Mouse (Mus musculus) heart, embryonic 15.5 days (tissue): ENCODE measurements at regions not wholly inside any gene's neighbourhood (a gene's known extent, or its start where the extent isn't known, plus 50 kb on each side); places are given as distances from the start of the nearest gene placed in this dataset.
"Not testable (repeated sequence)": the region's sequence is repeated elsewhere in the genome, so short reads cannot be mapped to it uniquely, and the experiment has no call there.

Experiments
- ATAC-seq: fragments of 200-750 bp; cut with Nextera tagmentation; replicated peaks from 2 replicates; pipeline ENCODE4 v1.8.0; 2017; ENCODE audit warnings: low read depth, moderate TSS enrichment; ENCODE audit not compliant: insufficient number of reproducible peaks, insufficient read depth, low FRiP score
- H3K27ac ChIP-seq: fragments of 300-500 bp; sonication (generic); 2 replicates; pipeline ENCODE4 v1.5.1; 2015; ENCODE audit warnings: mild to moderate bottlenecking, inconsistent platforms
- H3K27me3 ChIP-seq: fragments of 300-500 bp; sonication (generic); 2 replicates; pipeline ENCODE4 v1.6.1; 2015; ENCODE audit warnings: inconsistent platforms
- H3K36me3 ChIP-seq: fragments of 300-500 bp; sonication (generic); 2 replicates; pipeline ENCODE4 v1.6.1; 2015; ENCODE audit warnings: mild to moderate bottlenecking, inconsistent platforms
- H3K4me1 ChIP-seq: fragments of 300-500 bp; sonication (generic); replicated peaks from 2 replicates; pipeline ENCODE4 v1.6.1; 2015; ENCODE audit warnings: inconsistent platforms
- H3K4me2 ChIP-seq: fragments of 300-500 bp; sonication (generic); 2 replicates; pipeline ENCODE4 v1.6.1; 2015; ENCODE audit warnings: inconsistent platforms, mild to moderate bottlenecking, moderate library complexity
- H3K4me3 ChIP-seq: fragments of 300-500 bp; sonication (generic); 2 replicates; pipeline ENCODE4 v1.5.1; 2015; ENCODE audit warnings: mild to moderate bottlenecking, inconsistent platforms
- H3K9ac ChIP-seq: fragments of 300-500 bp; sonication (generic); 2 replicates; pipeline ENCODE4 v1.6.1; 2015; ENCODE audit warnings: mild to moderate bottlenecking, inconsistent platforms
- H3K9me3 ChIP-seq: fragments of 300-500 bp; sonication (generic); replicated peaks from 2 replicates; pipeline ENCODE4 v1.6.1; 2016; ENCODE audit warnings: inconsistent platforms
- WGBS: fragments of 180-500 bp; shearing (Covaris S2); methylation state at CpG from one replicate; pipeline ENCODE4 v1.1.7; 2015; ENCODE audit warnings: mixed read lengths; 5-methylcytosine and 5-hydroxymethylcytosine counted together

GRCm38 (mm10) chr3:137242877-137243276 lies 98.0 kb upstream of the Emcn start:
- no peaks in the 10 kb centered on the region for H3K4me1 ChIP-seq
- no peaks in the 10 kb centered on the region for H3K36me3 ChIP-seq
- 27% methylated on average over 1 of the region's 1 CpGs for WGBS
- no peak for ATAC-seq
- H3K9me3 ChIP-seq = no peaks in the 10 kb centered on the region
- no peak overlapping the region for H3K4me3 ChIP-seq
- no peak overlapping the region for H3K4me2 ChIP-seq
- no peaks in the 10 kb centered on the region for H3K27me3 ChIP-seq
- no peak overlapping the region for H3K27ac ChIP-seq
- no peak overlapping the region for H3K9ac ChIP-seq

GRCm38 (mm10) chr3:137263907-137264306 lies 77.0 kb upstream of the Emcn start:
- no peaks in the 10 kb centered on the region for H3K36me3 ChIP-seq
- ATAC-seq = no peak
- no peak overlapping the region for H3K27ac ChIP-seq
- H3K9me3 ChIP-seq = no peaks in the 10 kb centered on the region
- H3K4me3 ChIP-seq = no peak overlapping the region
- no peak overlapping the region for H3K4me2 ChIP-seq
- H3K9ac ChIP-seq = no peak overlapping the region
- WGBS = 91% methylated on average over 4 of the region's 4 CpGs
- H3K4me1 ChIP-seq = no peaks in the 10 kb centered on the region
- H3K27me3 ChIP-seq = no peaks in the 10 kb centered on the region

- H3K9ac ChIP-seq = no peak overlapping the region
- 81% methylated on average over 1 of the region's 1 CpGs for WGBS
- no peak overlapping the region for H3K4me3 ChIP-seq
- no peaks in the 10 kb centered on the region for H3K4me1 ChIP-seq
- H3K4me2 ChIP-seq = no peak overlapping the region
- ATAC-seq = no peak
- no peak overlapping the region for H3K27ac ChIP-seq
- no peaks in the 10 kb centered on the region for H3K9me3 ChIP-seq
- H3K27me3 ChIP-seq = no peaks in the 10 kb centered on the region
- H3K36me3 ChIP-seq = no peaks in the 10 kb centered on the region
These were observed 73.1 kb upstream of the Emcn start for GRCm38 (mm10) chr3:137267752-137268151.

GRCm38 (mm10) chr3:137275444-137275843 lies 65.4 kb upstream of the Emcn start:
- ATAC-seq = no peak
- no peaks in the 10 kb centered on the region for H3K27me3 ChIP-seq
- H3K4me2 ChIP-seq = no peak overlapping the region
- no peak overlapping the region for H3K9ac ChIP-seq
- no peak overlapping the region for H3K27ac ChIP-seq
- H3K4me1 ChIP-seq = no peaks in the 10 kb centered on the region
- no peaks in the 10 kb centered on the region for H3K9me3 ChIP-seq
- 61% methylated on average over 8 of the region's 8 CpGs for WGBS
- no peak overlapping the region for H3K4me3 ChIP-seq
- H3K36me3 ChIP-seq = no peaks in the 10 kb centered on the region

DNA sequence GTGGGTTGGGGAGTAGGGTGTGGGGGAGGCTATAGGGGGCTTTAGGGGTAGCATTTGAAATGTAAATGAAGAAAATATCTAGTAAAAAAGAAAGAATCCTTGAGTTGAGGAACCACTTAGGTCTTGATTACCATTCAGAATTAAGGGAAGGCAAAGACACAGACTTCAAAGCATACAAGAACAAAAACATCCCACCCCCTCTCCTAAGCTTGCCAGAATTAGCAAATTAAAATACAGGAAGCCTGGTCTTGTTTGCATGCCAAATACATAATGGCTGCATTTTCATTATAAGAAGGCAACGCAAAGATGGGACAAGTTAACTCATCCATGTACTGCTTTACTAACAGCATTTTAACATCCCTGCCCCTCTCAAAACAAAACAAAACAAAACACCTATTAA lies 61.6 kb upstream of the Emcn start:
- Histone ChIP-seq H3K4me2 (no peak overlapping the region), H3K9me3 (no peaks in the 10 kb centered on the region), H3K9ac (no peak overlapping the region), H3K4me1 (no peaks in the 10 kb centered on the region), H3K36me3 (no peaks in the 10 kb centered on the region), H3K27ac (no peak overlapping the region), H3K27me3 (no peaks in the 10 kb centered on the region), H3K4me3 (no peak overlapping the region)
- no peak for ATAC-seq
- WGBS = 72% methylated on average over 1 of the region's 1 CpGs

DNA sequence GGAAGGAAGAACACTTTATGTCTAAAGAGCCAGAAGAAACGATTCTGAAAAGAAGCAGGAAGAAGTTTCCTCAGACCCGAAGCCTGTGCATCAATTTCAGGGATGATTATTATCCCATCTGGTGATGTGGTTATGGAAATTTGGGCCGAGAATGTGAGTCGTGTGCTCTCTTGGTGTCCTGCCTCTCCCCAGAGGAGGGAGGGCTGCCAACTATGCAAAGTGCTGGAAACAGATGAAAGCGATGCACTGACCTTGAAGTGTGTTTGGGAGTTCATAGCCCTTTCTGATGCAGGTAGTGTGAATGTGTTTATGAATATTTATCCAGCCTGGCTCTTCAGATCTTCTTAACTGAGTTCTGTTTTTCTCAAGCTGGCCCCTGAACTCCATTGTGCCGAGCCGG lies 59.8 kb upstream of the Emcn start:
- Histone ChIP-seq H3K4me1 (no peaks in the 10 kb centered on the region), H3K9me3 (no peaks in the 10 kb centered on the region), H3K4me3 (no peak overlapping the region), H3K4me2 (no peak overlapping the region), H3K36me3 (no peaks in the 10 kb centered on the region), H3K27me3 (no peaks in the 10 kb centered on the region), H3K9ac (no peak overlapping the region), H3K27ac (no peak overlapping the region)
- 72% methylated on average over 7 of the region's 7 CpGs for WGBS
- no peak for ATAC-seq

DNA sequence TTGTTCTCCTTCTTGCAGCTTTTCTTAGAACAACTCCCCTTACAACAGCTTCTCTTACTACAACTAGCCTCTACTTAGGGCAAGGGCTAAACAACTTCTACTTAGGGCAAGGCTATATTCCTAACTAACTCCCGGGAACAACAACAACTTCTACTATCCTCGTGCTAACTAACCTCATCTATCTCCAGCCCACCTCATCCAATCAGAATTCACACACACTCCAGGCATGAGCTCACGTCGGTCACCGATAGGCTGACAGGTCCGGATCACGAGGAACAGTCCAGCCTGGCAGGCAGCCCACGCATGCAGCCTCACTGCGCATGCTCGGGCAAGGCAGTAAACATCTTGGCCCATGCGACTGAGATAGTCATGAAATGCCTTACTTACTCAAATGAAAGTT lies 53.3 kb upstream of the Emcn start:
- ATAC-seq, H3K4me1 ChIP-seq, H3K9ac ChIP-seq, H3K36me3 ChIP-seq, H3K27me3 ChIP-seq, H3K4me3 ChIP-seq, H3K27ac ChIP-seq, H3K4me2 ChIP-seq, H3K9me3 ChIP-seq: not testable (repeated sequence)
- WGBS = 85% methylated on average over 11 of the region's 11 CpGs

- H3K9ac ChIP-seq = no peak overlapping the region
- WGBS = 82% methylated on average over 7 of the region's 7 CpGs
- ATAC-seq = no peak
- H3K27ac ChIP-seq = no peak overlapping the region
- no peak overlapping the region for H3K4me3 ChIP-seq
- no peaks in the 10 kb centered on the region for H3K27me3 ChIP-seq
- H3K9me3 ChIP-seq = no peaks in the 10 kb centered on the region
- H3K36me3 ChIP-seq = no peaks in the 10 kb centered on the region
- no peak overlapping the region for H3K4me2 ChIP-seq
- H3K4me1 ChIP-seq = peaks cover 6% of the 10 kb centered on the region
These were observed 52.4 kb upstream of the Emcn start for GRCm38 (mm10) chr3:137288301-137288942.

GRCm38 (mm10) chr3:137288943-137289682 lies 51.8 kb upstream of the Emcn start:
- Histone ChIP-seq H3K9ac (no peak overlapping the region), H3K4me2 (no peak overlapping the region), H3K27me3 (no peaks in the 10 kb centered on the region), H3K9me3 (no peaks in the 10 kb centered on the region), H3K27ac (no peak overlapping the region), H3K4me3 (no peak overlapping the region), H3K36me3 (no peaks in the 10 kb centered on the region), H3K4me1 (peaks cover 9% of the 10 kb centered on the region)
- no peak for ATAC-seq
- 78% methylated on average over 2 of the region's 2 CpGs for WGBS

DNA sequence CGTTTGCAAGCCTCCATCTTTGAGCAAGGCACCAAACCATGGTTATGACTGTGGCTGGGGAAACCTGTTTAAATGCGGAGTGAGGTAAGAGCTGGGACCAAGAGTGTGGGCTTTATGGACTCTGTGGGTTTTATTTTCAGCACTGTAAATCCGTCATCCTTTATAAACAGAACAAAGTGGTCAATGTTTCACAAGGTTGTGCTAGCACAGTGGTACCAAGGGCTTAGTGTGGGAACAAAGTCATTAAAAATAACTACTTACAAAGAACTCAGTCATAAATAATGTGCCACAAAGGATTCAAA lies 51.2 kb upstream of the Emcn start:
- Histone ChIP-seq H3K36me3 (no peaks in the 10 kb centered on the region), H3K9ac (no peak overlapping the region), H3K4me2 (no peak overlapping the region), H3K4me1 (peaks cover 9% of the 10 kb centered on the region), H3K27ac (no peak overlapping the region), H3K27me3 (no peaks in the 10 kb centered on the region), H3K9me3 (no peaks in the 10 kb centered on the region), H3K4me3 (no peak overlapping the region)
- 68% methylated on average over 3 of the region's 3 CpGs for WGBS
- ATAC-seq = no peak
